ENCODE assay signal across 8 mouse cellular contexts in genomic region chr2:29858748-29859473, GRCm38 (mm10). TPM values are rescaled to one million over a fixed set of nuclear protein-coding genes. Genes with fewer than 3 reads are reported as not detected.
A peak's percentile ranks its signal among the peaks of the same experiment; 100 is the strongest.
DNase-seq lines count a peak whose midpoint lies in the region; ATAC-seq lines count a peak whose summit lies in the region.

No protein-coding gene starts in this region.

- peak; percentile 22 to 55 for DNase-seq in heart, postnatal 14 days
- DNase-seq in heart, adult 8-10 months (ENCODE audit: low spot score), result no peak
- DNase-seq in B cell, adult 2 months, result peak; percentile 62 to 65
- DNase-seq in MN1 (ENCODE audit: low spot score), result peak; percentile 45
- DNase-seq in gonadal fat pad, adult 2 months (ENCODE audit: low read depth), result peak; percentile 91
- DNase-seq in liver, embryonic 13.5 days, result peak; percentile 38
- peak; percentile 29 for DNase-seq in retina, postnatal 7 days (ENCODE audit: low read depth, low spot score)
- no peak for DNase-seq in urinary bladder, adult 18-20 months (ENCODE audit: low spot score in 2 of 2)

- H3K9ac ChIP-seq in liver, embryonic 13.5 days, result no peak overlapping the region

- H3K27ac ChIP-seq in liver, embryonic 13.5 days, result no peak overlapping the region

- H3K4me2 ChIP-seq in liver, embryonic 13.5 days, result no peak overlapping the region

- no peak overlapping the region for H3K4me3 ChIP-seq in liver, embryonic 13.5 days (replicated peaks)

- 0 out of 2 replicates have a peak, but pooled peaks cover 2% of the 10 kb centered on the region for H3K4me1 ChIP-seq in liver, embryonic 13.5 days (replicated peaks)

- no peak for ATAC-seq in liver, embryonic 13.5 days (ENCODE audit: low read depth)

- 6% methylated on average over 5 of the region's 5 CpGs for WGBS in liver, embryonic 13.5 days (ENCODE audit: insufficient replicate concordance)

- peaks cover 31% of the 10 kb centered on the region for H3K27me3 ChIP-seq in liver, embryonic 13.5 days

- H3K36me3 ChIP-seq in liver, embryonic 13.5 days, result no peaks in the 10 kb centered on the region

- intact Hi-C loops in heart, postnatal 14 days (cut with DNase I), result loop anchor here (2.0 to 5.0 kb wide), 2 partner anchors 42 to 92 kb away; no protein-coding TSS in a partner anchor

- no peaks in the 10 kb centered on the region for H3K9me3 ChIP-seq in liver, embryonic 13.5 days (replicated peaks)

RNA-seq across cellular contexts. Expression of gene Cercam, which starts 10.1 kb away (rescaled TPM):
- 10 to 100 TPM in 1 of 2 experiments, 1 to 10 TPM in 1; 9.3 to 10.3 TPM for total RNA-seq in heart, postnatal 14 days (2021)
- 1 to 10 TPM; 2.7 to 3.6 (median 3.1) TPM for total RNA-seq in heart, adult 8-10 months (2022)
- polyA plus RNA-seq in gonadal fat pad, adult 2 months (2012; rRNA removed), result 15.0 and 22.4 TPM in 2 replicates
- polyA plus RNA-seq in liver, embryonic 13.5 days (2015; fragmentation: Nextera tagmentation; extraction: Ambion mirVana), result 31.1 and 39.0 TPM in 2 replicates

RNA-seq across cellular contexts. Expression of gene Odf2, which starts 30.1 kb away (rescaled TPM):
- total RNA-seq in heart, postnatal 14 days (2021), result 10 to 100 TPM; 24.5 to 29.1 TPM
- total RNA-seq in heart, adult 8-10 months (2022), result 10 to 100 TPM; 17.0 to 28.1 (median 19.8) TPM
- polyA plus RNA-seq in gonadal fat pad, adult 2 months (2012; rRNA removed), result 30.6 and 41.7 TPM in 2 replicates
- polyA plus RNA-seq in liver, embryonic 13.5 days (2015; fragmentation: Nextera tagmentation; extraction: Ambion mirVana), result 39.5 and 49.9 TPM in 2 replicates

RNA-seq across cellular contexts. Expression of gene Urm1, which starts 39.0 kb away (rescaled TPM):
- 10 to 100 TPM; 30.4 to 31.7 TPM for total RNA-seq in heart, postnatal 14 days (2021)
- total RNA-seq in heart, adult 8-10 months (2022), result 10 to 100 TPM; 33.2 to 37.6 (median 37.1) TPM
- 41.9 and 61.3 TPM in 2 replicates for polyA plus RNA-seq in gonadal fat pad, adult 2 months (2012; rRNA removed)
- 9.9 and 11.4 TPM in 2 replicates for polyA plus RNA-seq in liver, embryonic 13.5 days (2015; fragmentation: Nextera tagmentation; extraction: Ambion mirVana)

RNA-seq across cellular contexts. Expression of gene Slc27a4, which starts 56.5 kb away (rescaled TPM):
- total RNA-seq in heart, postnatal 14 days (2021), result 10 to 100 TPM; 20.0 to 21.7 TPM
- total RNA-seq in heart, adult 8-10 months (2022), result 10 to 100 TPM; 13.4 to 18.7 (median 16.4) TPM
- 64.2 and 65.8 TPM in 2 replicates for polyA plus RNA-seq in gonadal fat pad, adult 2 months (2012; rRNA removed)
- polyA plus RNA-seq in liver, embryonic 13.5 days (2015; fragmentation: Nextera tagmentation; extraction: Ambion mirVana), result 2.3 and 2.4 TPM in 2 replicates

Comparison
In these comparisons a context has a peak if more than half of its experiments do, and no peak if none do; other contexts are left out.
1. DNase-seq: peak in heart, postnatal 14 days (2 of 2), B cell, adult 2 months (2 of 2), MN1 (single experiment), gonadal fat pad, adult 2 months (single experiment), liver, embryonic 13.5 days (single experiment) and retina, postnatal 7 days (single experiment); none in heart, adult 8-10 months (single experiment) and urinary bladder, adult 18-20 months (0 of 2).